Mouse (Mus musculus) lung, postnatal 0 days (tissue): ENCODE data around the gene Fam3c. TPM values are rescaled to one million over a fixed set of nuclear protein-coding genes. Genes with fewer than 3 reads are reported as not detected.
A peak's percentile ranks its signal among the peaks of the same experiment; 100 is the strongest.

ENCODE experiments used
- ATAC-seq: fragments of 200-750 bp; cut with Nextera tagmentation; 2 replicates; pipeline ENCODE4 v1.8.0; 2017; ENCODE audit warnings: moderate library complexity
- DNase-seq: peaks from one replicate; pipeline ENCODE4 v3.0.0-alpha.2; 2016; ENCODE audit warnings: low spot score
- H3K27ac ChIP-seq: fragments of 300-500 bp; sonication (generic); 2 replicates; pipeline ENCODE4 v1.5.1; 2014; ENCODE audit warnings: antibody characterized with exemption, mild to moderate bottlenecking, low read length, mixed read lengths
- H3K27me3 ChIP-seq: fragments of 300-500 bp; sonication (generic); replicated peaks from 2 replicates; pipeline ENCODE4 v1.6.1; 2014; ENCODE audit warnings: low read length, mixed read lengths; ENCODE audit not compliant: insufficient read depth
- H3K36me3 ChIP-seq: fragments of 300-500 bp; sonication (generic); 2 replicates; pipeline ENCODE4 v1.6.1; 2014; ENCODE audit warnings: low read length, mixed read lengths; ENCODE audit not compliant: insufficient read depth
- H3K4me1 ChIP-seq: fragments of 300-500 bp; sonication (generic); 2 replicates; pipeline ENCODE4 v1.6.1; 2014; ENCODE audit warnings: antibody characterized with exemption, low read depth, low read length, mixed read lengths; ENCODE audit not compliant: insufficient read depth
- H3K4me2 ChIP-seq: fragments of 300-500 bp; sonication (generic); replicated peaks from 2 replicates; pipeline ENCODE4 v1.6.1; 2014; ENCODE audit warnings: low read depth, mild to moderate bottlenecking, low read length, moderate library complexity, mixed read lengths
- H3K4me3 ChIP-seq: fragments of 300-500 bp; sonication (generic); 2 replicates; pipeline ENCODE4 v1.5.1; 2014; ENCODE audit warnings: low read depth, low read length
- H3K9ac ChIP-seq: fragments of 300-500 bp; sonication (generic); replicated peaks from 2 replicates; pipeline ENCODE4 v1.6.1; 2014; ENCODE audit warnings: low read depth, mild to moderate bottlenecking
- H3K9me3 ChIP-seq: fragments of 300-500 bp; sonication (generic); 2 replicates; pipeline ENCODE4 v1.6.1; 2016; ENCODE audit warnings: low read length, mixed read lengths
- CTCF ChIP-seq: IDR thresholded peaks from 2 replicates; pipeline ENCODE4 v1.5.1; 2016; ENCODE audit warnings: antibody characterized with exemption, mild to moderate bottlenecking
- EP300 ChIP-seq: IDR thresholded peaks from 2 replicates; pipeline ENCODE4 v1.6.1; 2016; ENCODE audit warnings: antibody characterized with exemption, mild to moderate bottlenecking, control low read depth
- WGBS: fragments of 180-500 bp; shearing (Covaris S2); extraction: QIAGEN DNeasy Blood & Tissue Kit; methylation state at CpG from one replicate; pipeline ENCODE4 v1.1.7; 2014; 5-methylcytosine and 5-hydroxymethylcytosine counted together
- polyA plus RNA-seq: library from polyadenylated mRNA; unstranded; fragments of >200 nt; fragmentation: Nextera tagmentation; extraction: Ambion mirVana; gene quantifications from 2 replicates; pipeline ENCODE4 v1.2.1, GENCODE M21; 2015

Fam3c gene
- polyA plus RNA-seq, 1 experiment from 2014 or later = 66.9 TPM

DNA sequence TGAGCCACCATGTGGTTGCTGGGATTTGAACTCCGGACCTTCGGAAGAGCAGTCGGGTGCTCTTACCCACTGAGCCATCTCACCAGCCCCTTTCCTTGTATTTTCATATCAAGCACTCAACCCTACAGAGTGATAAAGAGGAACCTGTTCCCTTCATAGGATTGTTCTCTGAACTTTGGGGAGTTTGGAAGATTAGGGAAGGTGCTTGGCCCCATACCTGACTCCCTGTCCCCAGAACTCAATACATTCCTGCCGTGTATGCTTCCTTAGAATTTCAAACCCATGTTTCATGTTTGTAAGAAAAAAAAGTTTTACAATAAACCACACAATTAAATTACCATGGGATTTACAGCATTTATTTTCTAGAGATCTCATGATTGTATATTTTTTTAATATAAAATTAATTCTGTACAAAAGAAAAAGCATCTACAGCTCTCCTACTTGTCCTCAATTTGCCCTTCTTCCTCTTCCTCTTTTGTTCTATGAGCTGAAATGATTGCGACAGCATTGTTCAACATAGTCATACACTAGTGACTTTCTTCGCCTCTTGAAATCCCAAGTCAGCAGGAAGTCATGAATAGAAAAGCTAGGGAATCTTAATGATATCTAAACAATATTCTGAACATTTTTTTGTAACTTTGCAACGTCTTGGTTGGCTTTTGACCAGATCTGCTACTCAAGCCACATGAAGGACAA, 42.2 kb upstream of the Fam3c start:
- TF ChIP-seq CTCF = no peak
- no peak overlapping the region for H3K9ac ChIP-seq
- no peaks in the 10 kb centered on the region for H3K27me3 ChIP-seq
- H3K4me3 ChIP-seq = no peak overlapping the region
- no peaks in the 10 kb centered on the region for H3K36me3 ChIP-seq
- ATAC-seq (no peak), DNase-seq (peak; percentile 27)
- no peak overlapping the region for H3K4me2 ChIP-seq
- no peaks in the 10 kb centered on the region for H3K9me3 ChIP-seq
- no peaks in the 10 kb centered on the region for H3K4me1 ChIP-seq
- H3K27ac ChIP-seq = no peak overlapping the region
- WGBS = 75% methylated on average over 7 of the region's 7 CpGs

DNA sequence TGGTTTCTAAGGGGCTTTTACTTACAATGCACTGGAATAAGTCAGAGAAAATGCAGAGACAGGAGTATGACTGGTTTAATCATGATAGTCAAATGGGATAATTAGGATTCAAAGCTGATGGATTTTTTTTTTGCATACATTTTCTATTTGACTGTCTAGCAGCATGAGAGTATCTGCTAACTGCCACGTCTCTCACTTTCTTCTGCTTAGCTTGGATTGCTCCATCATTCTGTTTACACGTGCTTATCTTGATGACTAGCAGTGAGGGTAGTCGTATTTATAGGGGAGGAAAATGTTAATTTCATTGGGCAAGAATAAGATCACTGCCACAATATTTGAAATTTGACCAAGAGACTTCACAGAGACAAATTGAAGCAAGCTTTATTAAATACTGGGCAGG, 39.2 kb upstream of the Fam3c start:
- Histone ChIP-seq H3K27ac (no peak overlapping the region), H3K4me3 (no peak overlapping the region), H3K4me1 (no peaks in the 10 kb centered on the region), H3K9me3 (no peaks in the 10 kb centered on the region), H3K27me3 (no peaks in the 10 kb centered on the region), H3K36me3 (no peaks in the 10 kb centered on the region), H3K9ac (no peak overlapping the region), H3K4me2 (no peak overlapping the region)
- no peak for TF ChIP-seq EP300
- TF ChIP-seq CTCF = no peak
- DNase-seq (peak; percentile 39), ATAC-seq (no peak)
- WGBS = 16% methylated on average over 3 of the region's 3 CpGs

DNA sequence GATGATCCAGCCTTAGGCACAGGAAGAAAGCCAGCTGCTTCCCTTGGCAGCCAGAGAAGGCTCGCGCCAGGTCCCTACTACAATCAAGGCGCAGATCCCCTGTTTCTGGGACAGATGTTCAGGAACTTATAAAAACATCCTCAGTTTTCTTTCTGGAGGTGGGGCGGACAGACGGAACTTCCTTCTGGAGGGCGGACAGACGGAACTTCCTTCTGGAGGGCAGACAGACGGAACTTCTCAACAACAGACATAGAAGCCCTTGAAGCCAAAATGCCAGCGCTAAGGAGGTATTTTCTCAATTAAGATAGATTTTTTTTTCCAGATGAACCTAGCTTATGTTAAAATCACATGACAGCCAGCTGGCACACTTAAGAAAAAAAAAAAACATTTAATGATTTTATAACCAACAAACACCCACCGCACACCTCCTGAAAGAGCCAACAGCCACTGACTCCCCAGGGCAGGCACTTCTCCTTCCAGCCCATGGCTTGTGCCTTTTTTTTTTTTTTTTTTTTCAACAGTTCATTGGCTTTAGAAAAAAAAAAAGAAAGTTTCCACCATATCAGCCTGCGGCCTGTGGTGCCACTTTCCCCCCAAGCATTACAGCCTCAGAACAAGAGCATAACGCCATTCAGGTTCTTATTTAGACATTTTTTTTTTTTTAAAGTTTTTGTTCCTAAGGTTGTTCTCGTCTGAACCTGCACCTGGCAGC, 34.8 kb upstream of the Fam3c start:
- Histone ChIP-seq H3K27me3 (no peaks in the 10 kb centered on the region), H3K36me3 (no peaks in the 10 kb centered on the region), H3K9ac (no peak overlapping the region), H3K4me3 (no peak overlapping the region), H3K4me2 (0 out of 2 replicates have a peak overlapping the region, but pooled peaks have one; percentile 11), H3K4me1 (no peaks in the 10 kb centered on the region), H3K27ac (no peak overlapping the region), H3K9me3 (no peaks in the 10 kb centered on the region)
- no peak for ATAC-seq
- DNase-seq = no peak
- WGBS = 57% methylated on average over 13 of the region's 13 CpGs
- TF ChIP-seq EP300 (no peak), CTCF (no peak)

DNA sequence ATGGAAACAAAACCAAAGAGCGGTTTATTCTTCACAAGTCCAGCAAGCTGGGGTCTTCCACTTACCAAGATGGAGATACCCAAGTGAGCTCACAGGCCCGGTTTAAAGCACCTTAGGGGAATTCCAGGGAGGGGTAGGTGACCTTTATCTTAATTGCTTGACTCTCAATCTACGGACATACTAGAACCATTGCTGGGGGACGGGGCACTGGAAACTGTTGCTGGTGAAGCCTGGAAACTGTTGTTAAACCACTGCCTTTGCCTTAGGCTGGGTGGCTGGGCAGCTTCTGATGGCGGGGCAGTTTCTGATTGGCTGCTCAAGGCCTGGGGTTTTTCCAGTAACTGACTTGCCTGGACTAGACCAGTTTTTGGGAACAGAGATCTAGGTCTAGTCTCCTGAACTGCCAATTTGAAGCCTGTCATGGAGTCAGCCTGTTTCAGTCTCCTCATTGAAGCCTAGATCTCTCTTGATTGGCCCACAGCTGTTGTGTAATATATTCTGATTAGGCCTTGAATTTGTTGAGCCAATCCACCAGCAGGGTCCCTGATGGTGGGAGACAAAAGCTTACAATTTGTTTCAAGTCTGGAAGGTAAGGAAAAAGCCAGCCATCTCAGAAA, 29.3 kb upstream of the Fam3c start:
- ATAC-seq (no peak), DNase-seq (no peak)
- H3K9ac ChIP-seq = no peak overlapping the region
- H3K36me3 ChIP-seq = no peaks in the 10 kb centered on the region
- no peak overlapping the region for H3K27ac ChIP-seq
- H3K27me3 ChIP-seq = no peaks in the 10 kb centered on the region
- no peaks in the 10 kb centered on the region for H3K9me3 ChIP-seq
- no peaks in the 10 kb centered on the region for H3K4me1 ChIP-seq
- TF ChIP-seq EP300 (no peak), CTCF (no peak)
- H3K4me3 ChIP-seq = no peak overlapping the region
- no peak overlapping the region for H3K4me2 ChIP-seq
- 91% methylated on average over 5 of the region's 5 CpGs for WGBS

DNA sequence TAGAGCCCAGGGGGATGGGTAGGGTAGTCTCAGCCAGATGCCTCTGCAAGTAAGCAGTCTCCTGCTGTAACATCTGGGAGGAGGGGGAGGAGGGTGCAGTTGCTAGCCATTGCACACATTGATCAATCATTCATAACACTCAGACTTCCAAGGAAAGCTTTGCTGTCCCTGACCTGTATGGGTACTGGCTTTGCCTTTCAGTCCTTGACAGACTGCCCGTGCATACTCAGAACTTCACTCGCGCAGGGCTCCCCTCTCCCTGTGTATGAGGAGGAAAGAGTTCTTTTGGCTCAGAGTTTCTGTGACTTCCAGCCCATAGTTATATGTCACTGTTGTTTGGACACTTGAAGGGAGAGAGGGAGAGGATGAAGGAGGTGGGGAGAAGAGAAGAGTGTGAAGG, 24.2 kb upstream of the Fam3c start:
- Histone ChIP-seq H3K4me2 (no peak overlapping the region), H3K4me3 (no peak overlapping the region), H3K27me3 (no peaks in the 10 kb centered on the region), H3K4me1 (no peaks in the 10 kb centered on the region), H3K27ac (no peak overlapping the region), H3K36me3 (no peaks in the 10 kb centered on the region), H3K9me3 (no peaks in the 10 kb centered on the region), H3K9ac (no peak overlapping the region)
- ATAC-seq (no peak), DNase-seq (no peak)
- WGBS = 61% methylated on average over 3 of the region's 3 CpGs
- TF ChIP-seq EP300 (no peak), CTCF (no peak)

DNA sequence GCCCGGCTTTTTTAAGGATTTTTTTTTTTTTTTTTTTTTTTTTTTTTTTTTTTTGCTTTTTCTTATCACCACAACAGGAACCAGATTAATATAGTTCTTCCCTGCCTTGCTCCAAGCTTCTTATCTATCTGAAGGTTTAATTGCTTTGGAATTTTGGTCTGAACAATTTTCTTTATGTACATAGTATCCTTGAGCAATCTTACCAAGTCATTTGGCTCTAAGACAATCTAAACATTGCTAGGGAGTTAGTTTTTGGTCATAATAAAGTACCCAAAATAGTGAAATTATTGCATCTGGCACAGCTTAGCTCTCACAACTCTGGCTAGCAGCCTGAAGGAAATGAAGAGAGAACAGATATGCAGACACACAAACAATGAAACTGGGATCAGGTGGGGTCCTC, 23.8 kb upstream of the Fam3c start:
- Histone ChIP-seq H3K4me3 (no peak overlapping the region), H3K36me3 (no peaks in the 10 kb centered on the region), H3K27me3 (no peaks in the 10 kb centered on the region), H3K9ac (no peak overlapping the region), H3K9me3 (no peaks in the 10 kb centered on the region), H3K4me2 (no peak overlapping the region), H3K4me1 (no peaks in the 10 kb centered on the region), H3K27ac (no peak overlapping the region)
- 90% methylated on average over 1 of the region's 1 CpGs for WGBS
- TF ChIP-seq CTCF (no peak), EP300 (no peak)
- ATAC-seq = no peak; the same call in 1 of the 2 replicates
- peak; percentile 15 for DNase-seq
